Mouse (Mus musculus): ENCODE measurements around the gene C530008M17Rik. TPM values are rescaled to one million over a fixed set of nuclear protein-coding genes. Genes with fewer than 3 reads are reported as not detected.
"Not testable (repeated sequence)": the region's sequence is repeated elsewhere in the genome, so short reads cannot be mapped to it uniquely, and the experiment has no call there.

Gene C530008M17Rik
- total RNA-seq, 2 experiments from 2014 or later = 151 to 163 TPM

GRCm38 (mm10) chr5:76905405-76906154 lies 249.3 kb downstream of the C530008M17Rik start, which contains the start of gene Aasdh:
TSS of gene Aasdh (minus strand) at chr5:76905514.
- intact Hi-C loops (cut with DNase I) = no loop called here
- peak; percentile 93 to 97 for DNase-seq (ENCODE audit: extremely low spot score in 1 of 2, low spot score in 2 of 2)

- no peak for DNase-seq (ENCODE audit: extremely low spot score in 1 of 2, low spot score in 2 of 2)
- intact Hi-C loops (cut with DNase I) = no loop called here
Measured at GRCm38 (mm10) chr5:76906155-76906499, 249.8 kb downstream of the C530008M17Rik start.

- DNase-seq (ENCODE audit: extremely low spot score in 1 of 2, low spot score in 2 of 2) = no peak
- intact Hi-C loops (cut with DNase I) = no loop called here
Measured at GRCm38 (mm10) chr5:76910807-76911206, 254.5 kb downstream of the C530008M17Rik start.

GRCm38 (mm10) chr5:76912522-76912921 lies 256.2 kb downstream of the C530008M17Rik start:
- DNase-seq (ENCODE audit: extremely low spot score in 1 of 2, low spot score in 2 of 2); intact Hi-C loops (cut with DNase I): not testable (repeated sequence)

- DNase-seq (ENCODE audit: extremely low spot score in 1 of 2, low spot score in 2 of 2) = no peak
- intact Hi-C loops (cut with DNase I) = no loop called here
Measured at GRCm38 (mm10) chr5:76922833-76923232, 266.5 kb downstream of the C530008M17Rik start.

Other genes starting within 250 kb of the C530008M17Rik start
- gene Gm7271, start 172.5 kb upstream of the C530008M17Rik start, total RNA-seq (2021) = under 1 TPM in 1 of 2 experiments, not detected in 1; 0.77 TPM
- gene Exoc1, start 127.2 kb upstream of the C530008M17Rik start, total RNA-seq (2021) = 10 to 100 TPM; 66.0 to 68.7 TPM
- 1 to 10 TPM; 6.9 to 8.0 TPM for gene Cep135, start 67.8 kb upstream of the C530008M17Rik start, total RNA-seq (2021)
- 10 to 100 TPM; 18.5 to 21.0 TPM for gene Aasdh, start 249.0 kb downstream of the C530008M17Rik start, total RNA-seq (2021)